Mouse (Mus musculus) testis, postnatal 14 days (tissue): Measurements from ENCODE around the gene Kcnj3.

Source experiments
- DNase-seq: peaks from one replicate; pipeline ENCODE4 v3.0.0; 2021; ENCODE audit warnings: low spot score

Gene Kcnj3

GRCm38 (mm10) chr2:55505712-55506111, 69.9 kb downstream of the Kcnj3 start:
- no peak for DNase-seq

GRCm38 (mm10) chr2:55517297-55517696, 81.5 kb downstream of the Kcnj3 start:
- DNase-seq: no peak

GRCm38 (mm10) chr2:55532738-55533491, 97.1 kb downstream of the Kcnj3 start:
- no peak for DNase-seq

- DNase-seq: no peak
Observed at GRCm38 (mm10) chr2:55534946-55535345, 99.2 kb downstream of the Kcnj3 start.

- no peak for DNase-seq
Observed at GRCm38 (mm10) chr2:55535482-55535881, 99.7 kb downstream of the Kcnj3 start.

GRCm38 (mm10) chr2:55547612-55548011, 111.8 kb downstream of the Kcnj3 start:
- no peak for DNase-seq

- no peak for DNase-seq
Observed at GRCm38 (mm10) chr2:55558368-55558985, 122.7 kb downstream of the Kcnj3 start.

- no peak for DNase-seq
Observed at GRCm38 (mm10) chr2:55569291-55569690, 133.5 kb downstream of the Kcnj3 start.

- no peak for DNase-seq
Observed at GRCm38 (mm10) chr2:55571425-55571824, 135.7 kb downstream of the Kcnj3 start.

GRCm38 (mm10) chr2:55580286-55580685, 144.5 kb downstream of the Kcnj3 start:
- no peak for DNase-seq

GRCm38 (mm10) chr2:55591226-55591988, 155.6 kb downstream of the Kcnj3 start:
- no peak for DNase-seq
